Mouse (Mus musculus): Measurements from ENCODE around the gene Babam2. TPM values are rescaled to one million over a fixed set of nuclear protein-coding genes. Genes with fewer than 3 reads are reported as not detected.

Babam2 gene
- polyA plus RNA-seq, 1 experiment = 18.4 TPM

DNA sequence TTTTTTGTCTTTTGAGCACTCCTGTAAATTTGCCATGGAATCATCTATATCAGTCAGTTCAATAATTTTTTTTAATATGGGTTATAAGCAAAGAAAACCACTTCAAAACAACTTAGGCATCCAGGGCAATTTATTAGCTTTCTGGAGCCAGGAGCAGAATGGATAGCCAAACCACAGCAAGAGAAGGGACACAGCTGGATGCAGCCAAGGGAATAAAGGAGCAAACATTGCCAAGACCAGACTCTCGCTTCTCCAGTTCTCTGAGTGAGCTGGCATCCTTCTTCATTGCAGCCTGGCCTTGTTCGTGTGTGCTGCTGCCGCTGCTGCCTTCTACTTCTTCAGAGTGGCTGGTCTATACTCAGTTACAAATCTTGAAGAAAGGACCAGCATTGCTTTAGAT lies 190.9 kb downstream of the Babam2 start:
- TF ChIP-seq POLR2A (IDR thresholded peaks at IDR 0.05; ENCODE audit: low read depth, low read length) (no peak), CTCF (IDR thresholded peaks at IDR 0.05; ENCODE audit: extremely low read depth, insufficient read length, insufficient replicate concordance, low read depth, low read length) (no peak)
- Histone ChIP-seq H3K4me3 (ENCODE audit: low read depth, low read length) (no peak overlapping the region), H3K27ac (ENCODE audit: insufficient read depth, low read depth, low read length) (no peak overlapping the region), H3K4me1 (ENCODE audit: control insufficient read depth, insufficient read depth, insufficient read length, low read length) (peaks cover 3% of the 10 kb centered on the region; the same call in 1 of the 2 replicates), H3K36me3 (ENCODE audit: control insufficient read depth, insufficient read depth, low read length) (no peaks in the 10 kb centered on the region), H3K27me3 (ENCODE audit: control insufficient read depth, insufficient read depth, low read length) (no peaks in the 10 kb centered on the region)
- WGBS = 82% methylated on average over 3 of the region's 3 CpGs

GRCm38 (mm10) chr5:31892631-31893030 lies 195.1 kb downstream of the Babam2 start:
- Histone ChIP-seq H3K4me3 (ENCODE audit: low read depth, low read length) (no peak overlapping the region), H3K27me3 (ENCODE audit: control insufficient read depth, insufficient read depth, low read length) (no peaks in the 10 kb centered on the region), H3K4me1 (ENCODE audit: control insufficient read depth, insufficient read depth, insufficient read length, low read length) (no peaks in the 10 kb centered on the region; the same call in 1 of the 2 replicates), H3K27ac (ENCODE audit: insufficient read depth, low read depth, low read length) (no peak overlapping the region), H3K36me3 (ENCODE audit: control insufficient read depth, insufficient read depth, low read length) (no peaks in the 10 kb centered on the region)
- 93% methylated on average over 4 of the region's 4 CpGs for WGBS
- no peak for TF ChIP-seq CTCF (IDR thresholded peaks at IDR 0.05; ENCODE audit: extremely low read depth, insufficient read length, insufficient replicate concordance, low read depth, low read length)
- TF ChIP-seq POLR2A (IDR thresholded peaks at IDR 0.05; ENCODE audit: low read depth, low read length) = no peak

DNA sequence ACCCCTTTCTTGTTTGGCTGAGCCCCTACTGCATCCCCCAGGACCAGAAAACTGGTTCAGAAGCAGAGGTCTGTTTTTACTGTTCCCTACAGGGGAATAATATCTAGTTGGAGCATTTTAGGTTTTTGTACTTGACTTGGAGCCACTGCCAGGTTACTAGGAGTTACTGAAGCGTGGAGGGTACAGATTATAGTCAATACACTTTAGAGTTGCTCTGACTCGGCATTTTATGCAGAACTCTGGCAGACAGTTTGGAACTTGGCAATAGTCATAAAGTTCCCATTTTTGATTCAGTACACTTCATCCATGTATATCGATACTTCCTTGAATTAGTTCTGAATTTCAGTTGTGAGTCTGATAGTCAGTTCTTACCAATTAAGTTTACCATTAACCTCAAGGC lies 202.4 kb downstream of the Babam2 start:
- no peak for TF ChIP-seq CTCF (IDR thresholded peaks at IDR 0.05; ENCODE audit: extremely low read depth, insufficient read length, insufficient replicate concordance, low read depth, low read length)
- no peak for TF ChIP-seq POLR2A (IDR thresholded peaks at IDR 0.05; ENCODE audit: low read depth, low read length)
- H3K27me3 ChIP-seq (ENCODE audit: control insufficient read depth, insufficient read depth, low read length) = no peaks in the 10 kb centered on the region
- WGBS = 93% methylated on average over 3 of the region's 3 CpGs
- no peak overlapping the region for H3K27ac ChIP-seq (ENCODE audit: insufficient read depth, low read depth, low read length)
- H3K4me3 ChIP-seq (ENCODE audit: low read depth, low read length) = no peak overlapping the region
- H3K4me1 ChIP-seq (ENCODE audit: control insufficient read depth, insufficient read depth, insufficient read length, low read length) = no peaks in the 10 kb centered on the region
- no peaks in the 10 kb centered on the region for H3K36me3 ChIP-seq (ENCODE audit: control insufficient read depth, insufficient read depth, low read length)

DNA sequence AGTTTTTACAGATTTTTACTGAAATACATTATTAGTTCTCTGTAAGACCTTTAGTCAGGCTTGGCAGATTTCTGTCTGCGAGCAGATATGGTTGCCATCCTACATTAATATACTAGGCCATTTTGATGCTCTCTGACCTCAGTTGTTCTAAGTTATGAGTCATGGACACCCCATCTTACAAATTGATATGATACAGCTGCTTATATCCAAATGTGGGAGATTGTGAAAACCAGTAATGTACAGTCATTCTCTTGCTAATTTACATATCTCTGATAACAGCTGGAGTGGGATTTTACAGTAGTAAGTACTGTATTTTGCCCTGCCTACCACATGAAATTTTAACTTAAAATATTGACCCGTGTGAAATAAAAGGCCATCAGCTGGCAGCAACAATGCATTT lies 204.7 kb downstream of the Babam2 start:
- H3K4me3 ChIP-seq (ENCODE audit: low read depth, low read length) = no peak overlapping the region
- TF ChIP-seq POLR2A (IDR thresholded peaks at IDR 0.05; ENCODE audit: low read depth, low read length) (no peak), CTCF (IDR thresholded peaks at IDR 0.05; ENCODE audit: extremely low read depth, insufficient read length, insufficient replicate concordance, low read depth, low read length) (no peak)
- H3K27me3 ChIP-seq (ENCODE audit: control insufficient read depth, insufficient read depth, low read length) = no peaks in the 10 kb centered on the region
- no peak overlapping the region for H3K27ac ChIP-seq (ENCODE audit: insufficient read depth, low read depth, low read length)
- no peaks in the 10 kb centered on the region for H3K4me1 ChIP-seq (ENCODE audit: control insufficient read depth, insufficient read depth, insufficient read length, low read length)
- WGBS = 74% methylated on average over 2 of the region's 2 CpGs
- H3K36me3 ChIP-seq (ENCODE audit: control insufficient read depth, insufficient read depth, low read length) = no peaks in the 10 kb centered on the region

DNA sequence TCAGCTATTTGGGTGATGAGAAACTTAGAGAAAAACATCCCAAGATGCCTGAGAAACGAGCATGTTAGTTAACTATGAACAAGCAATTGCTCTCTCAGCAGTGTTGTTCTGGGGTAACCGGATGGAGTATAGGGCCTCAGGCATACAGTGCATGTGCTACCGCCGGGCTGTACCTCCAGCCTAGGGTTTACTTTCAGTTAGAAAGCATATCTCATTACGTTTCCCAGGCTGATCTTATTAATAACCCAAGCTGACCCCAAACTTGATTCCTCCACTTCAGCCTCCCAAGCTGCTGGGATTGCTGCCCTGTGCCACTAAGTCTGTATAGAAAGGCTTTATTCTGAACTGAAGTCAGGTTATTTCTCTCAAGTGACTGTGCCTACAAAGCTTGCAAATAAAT lies 205.4 kb downstream of the Babam2 start:
- WGBS = 88% methylated on average over 5 of the region's 5 CpGs
- Histone ChIP-seq H3K4me3 (ENCODE audit: low read depth, low read length) (no peak overlapping the region), H3K27me3 (ENCODE audit: control insufficient read depth, insufficient read depth, low read length) (no peaks in the 10 kb centered on the region), H3K36me3 (ENCODE audit: control insufficient read depth, insufficient read depth, low read length) (no peaks in the 10 kb centered on the region), H3K4me1 (ENCODE audit: control insufficient read depth, insufficient read depth, insufficient read length, low read length) (no peaks in the 10 kb centered on the region), H3K27ac (ENCODE audit: insufficient read depth, low read depth, low read length) (no peak overlapping the region)
- no peak for TF ChIP-seq CTCF (IDR thresholded peaks at IDR 0.05; ENCODE audit: extremely low read depth, insufficient read length, insufficient replicate concordance, low read depth, low read length)

DNA sequence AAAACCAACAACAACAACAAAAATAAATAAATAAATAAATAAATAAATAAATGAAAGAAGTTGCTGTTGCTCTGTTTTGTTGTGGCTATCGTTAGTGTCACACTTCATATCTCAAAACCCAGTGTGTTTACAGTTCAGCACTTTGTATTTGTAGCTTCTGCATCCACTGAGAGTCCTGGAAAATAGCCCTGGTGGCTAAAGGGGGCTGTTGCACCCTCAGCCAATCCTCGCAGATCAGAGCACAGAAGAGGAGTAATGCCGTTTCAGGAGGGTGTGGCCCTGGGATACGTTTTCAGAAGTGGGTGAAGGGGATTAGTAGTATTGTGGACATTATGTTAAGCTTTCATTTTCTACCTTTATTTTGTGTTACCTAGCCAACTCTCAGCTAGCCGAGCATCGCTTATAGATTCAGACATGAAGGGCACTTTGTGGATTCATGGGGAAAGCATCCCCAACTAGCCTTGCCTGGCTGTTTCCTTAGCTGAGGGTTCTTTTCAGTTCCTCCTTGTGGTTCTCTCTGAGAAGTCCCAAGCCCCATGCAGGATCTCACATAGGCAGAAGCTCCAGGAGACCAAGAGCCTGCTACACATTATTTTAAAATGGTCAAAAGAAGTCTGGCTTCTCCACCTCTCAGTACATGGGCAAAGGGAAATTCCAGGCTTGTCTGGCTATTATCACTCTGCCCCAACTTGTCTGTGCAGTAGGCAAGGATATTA lies 207.6 kb downstream of the Babam2 start:
- 83% methylated on average over 6 of the region's 6 CpGs for WGBS
- Histone ChIP-seq H3K27ac (ENCODE audit: insufficient read depth, low read depth, low read length) (no peak overlapping the region), H3K4me3 (ENCODE audit: low read depth, low read length) (no peak overlapping the region), H3K36me3 (ENCODE audit: control insufficient read depth, insufficient read depth, low read length) (no peaks in the 10 kb centered on the region), H3K4me1 (ENCODE audit: control insufficient read depth, insufficient read depth, insufficient read length, low read length) (no peaks in the 10 kb centered on the region), H3K27me3 (ENCODE audit: control insufficient read depth, insufficient read depth, low read length) (no peaks in the 10 kb centered on the region)
- no peak for TF ChIP-seq CTCF (IDR thresholded peaks at IDR 0.05; ENCODE audit: extremely low read depth, insufficient read length, insufficient replicate concordance, low read depth, low read length)
- TF ChIP-seq POLR2A (IDR thresholded peaks at IDR 0.05; ENCODE audit: low read depth, low read length) = no peak

DNA sequence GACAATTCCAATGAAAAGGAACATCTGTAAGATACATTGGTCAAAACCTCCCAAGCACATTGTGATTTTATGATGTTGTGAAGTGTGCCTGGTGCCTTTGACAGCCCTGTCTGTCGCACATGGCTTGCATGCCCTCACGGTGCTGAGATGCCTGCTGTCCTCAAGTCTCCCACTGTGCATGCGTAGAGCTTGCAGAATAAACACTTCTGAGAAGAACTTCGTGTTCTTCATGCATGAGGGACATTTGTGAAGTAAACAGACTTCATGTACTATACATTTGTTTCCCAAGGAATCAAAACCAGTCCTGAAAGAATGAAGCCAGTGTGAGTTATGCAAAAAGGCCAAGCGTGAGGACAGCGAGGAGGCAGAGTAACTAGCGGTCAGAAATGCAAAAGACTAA lies 208.3 kb downstream of the Babam2 start:
- 86% methylated on average over 7 of the region's 7 CpGs for WGBS

More for the DNA sequence above, 208.3 kb downstream of the Babam2 start:
- Histone ChIP-seq H3K36me3 (ENCODE audit: control insufficient read depth, insufficient read depth, low read length) (no peaks in the 10 kb centered on the region), H3K4me3 (ENCODE audit: low read depth, low read length) (no peak overlapping the region), H3K27me3 (ENCODE audit: control insufficient read depth, insufficient read depth, low read length) (no peaks in the 10 kb centered on the region), H3K4me1 (ENCODE audit: control insufficient read depth, insufficient read depth, insufficient read length, low read length) (no peaks in the 10 kb centered on the region), H3K27ac (ENCODE audit: insufficient read depth, low read depth, low read length) (no peak overlapping the region)
- TF ChIP-seq CTCF (IDR thresholded peaks at IDR 0.05; ENCODE audit: extremely low read depth, insufficient read length, insufficient replicate concordance, low read depth, low read length) (no peak), POLR2A (IDR thresholded peaks at IDR 0.05; ENCODE audit: low read depth, low read length) (no peak)

Measured in small intestine, adult 2 months (tissue).